Mouse (Mus musculus): ENCODE data around the gene Scaper.

The Scaper gene

GRCm38 (mm10) chr9:55608701-55609531 lies 329.0 kb downstream of the Scaper start:
- no peak for DNase-seq (ENCODE audit: low spot score)

GRCm38 (mm10) chr9:55598594-55598993 lies 339.3 kb downstream of the Scaper start:
- DNase-seq (ENCODE audit: low spot score), result no peak

GRCm38 (mm10) chr9:55586141-55586540 lies 351.8 kb downstream of the Scaper start:
- no peak for DNase-seq (ENCODE audit: low spot score)

GRCm38 (mm10) chr9:55581414-55581813 lies 356.5 kb downstream of the Scaper start:
- no peak for DNase-seq (ENCODE audit: low spot score)

GRCm38 (mm10) chr9:55576571-55576970 lies 361.3 kb downstream of the Scaper start:
- DNase-seq (ENCODE audit: low spot score), result no peak

- no peak for DNase-seq (ENCODE audit: low spot score)
Measured at GRCm38 (mm10) chr9:55571071-55571470, 366.8 kb downstream of the Scaper start.

GRCm38 (mm10) chr9:55568466-55569159 lies 369.3 kb downstream of the Scaper start:
- DNase-seq (ENCODE audit: low spot score), result no peak

- no peak for DNase-seq (ENCODE audit: low spot score)
Measured at GRCm38 (mm10) chr9:55560960-55561359, 377.0 kb downstream of the Scaper start.

GRCm38 (mm10) chr9:55554986-55555385 lies 382.9 kb downstream of the Scaper start:
- no peak for DNase-seq (ENCODE audit: low spot score)

GRCm38 (mm10) chr9:55549302-55549890 lies 388.5 kb downstream of the Scaper start:
- DNase-seq (ENCODE audit: low spot score), result no peak

- DNase-seq (ENCODE audit: low spot score), result no peak
Measured at GRCm38 (mm10) chr9:55548871-55549270, 389.0 kb downstream of the Scaper start.

GRCm38 (mm10) chr9:55546176-55547010 lies 391.5 kb downstream of the Scaper start:
- DNase-seq (ENCODE audit: low spot score), result no peak

GRCm38 (mm10) chr9:55545556-55546175 lies 392.3 kb downstream of the Scaper start:
- DNase-seq (ENCODE audit: low spot score), result no peak

GRCm38 (mm10) chr9:55544861-55545555 lies 392.9 kb downstream of the Scaper start:
- DNase-seq (ENCODE audit: low spot score), result no peak

GRCm38 (mm10) chr9:55543703-55544401 lies 394.1 kb downstream of the Scaper start:
- peak; percentile 20 for DNase-seq (ENCODE audit: low spot score)

GRCm38 (mm10) chr9:55543336-55543702 lies 394.6 kb downstream of the Scaper start:
- DNase-seq (ENCODE audit: low spot score), result no peak

- no peak for DNase-seq (ENCODE audit: low spot score)
Measured at GRCm38 (mm10) chr9:55542366-55543325, 395.3 kb downstream of the Scaper start.

GRCm38 (mm10) chr9:55541681-55542365 lies 396.1 kb downstream of the Scaper start:
- DNase-seq (ENCODE audit: low spot score), result no peak

- DNase-seq (ENCODE audit: low spot score), result peak; percentile 18
Measured at GRCm38 (mm10) chr9:55540888-55541287, 397.0 kb downstream of the Scaper start.
